Mouse (Mus musculus): Measurements from ENCODE around the gene Bloc1s4. TPM values are rescaled to one million over a fixed set of nuclear protein-coding genes. Genes with fewer than 3 reads are reported as not detected.

Bloc1s4 gene
- polyA plus RNA-seq, 1 experiment from 2014 or later, result 26.0 TPM

DNA sequence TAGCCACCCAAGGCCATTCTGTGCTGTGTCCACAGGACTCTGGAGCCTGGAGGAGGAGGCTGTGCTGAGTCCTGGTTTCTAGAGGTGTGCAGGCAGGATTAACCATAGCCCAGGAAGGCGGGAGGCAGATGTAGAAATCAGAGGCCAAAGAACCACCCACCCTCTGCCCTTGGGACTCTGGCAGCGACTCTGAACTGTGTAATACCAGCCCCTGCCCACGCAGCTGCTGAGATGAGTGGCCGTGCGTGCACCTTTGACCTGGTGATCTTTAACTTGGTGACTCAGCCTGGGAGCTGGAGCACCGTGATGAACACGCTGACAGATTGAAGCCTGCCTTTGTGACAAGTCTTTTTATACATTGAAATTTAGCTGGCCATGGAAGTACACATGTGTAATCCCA lies 24.2 kb downstream of the Bloc1s4 start:
- Histone ChIP-seq H3K27me3 (replicated peaks; ENCODE audit: control insufficient read depth, insufficient read depth, low read length) (no peaks in the 10 kb centered on the region), H3K4me2 (ENCODE audit: low read length) (no peak overlapping the region), H3K4me3 (ENCODE audit: low read length) (no peak overlapping the region), H3K9ac (ENCODE audit: low read depth, low read length) (no peak overlapping the region), H3K27ac (ENCODE audit: low read depth, low read length) (no peak overlapping the region), H3K9me3 (ENCODE audit: control insufficient read depth, low read length) (no peaks in the 10 kb centered on the region), H3K36me3 (ENCODE audit: control insufficient read depth, insufficient read depth, low read length) (no peaks in the 10 kb centered on the region), H3K4me1 (ENCODE audit: control insufficient read depth, insufficient read depth, low read depth, low read length) (no peaks in the 10 kb centered on the region)
- ATAC-seq, result no peak
- WGBS, result 85% methylated on average over 7 of the region's 7 CpGs

DNA sequence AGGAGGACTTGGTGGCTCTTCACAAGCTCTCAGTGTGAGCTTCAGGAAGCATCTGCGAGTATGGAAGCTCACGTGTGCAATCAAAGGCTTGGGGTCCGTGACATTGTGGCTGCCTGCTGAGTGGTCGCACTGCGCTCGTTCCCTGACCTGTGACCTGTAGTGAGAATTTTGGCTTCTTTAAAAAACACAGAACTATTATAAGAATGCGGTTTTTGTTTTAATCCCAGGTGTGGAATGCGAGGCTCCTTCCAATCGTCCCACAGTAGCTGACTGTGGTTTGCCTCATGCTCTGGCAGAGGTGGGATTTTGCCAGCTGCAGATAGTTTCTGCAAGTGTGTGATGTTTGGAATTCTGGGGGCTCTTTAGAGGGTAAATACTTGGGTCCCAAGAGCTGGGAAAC lies 25.1 kb downstream of the Bloc1s4 start:
- Histone ChIP-seq H3K9ac (ENCODE audit: low read depth, low read length) (no peak overlapping the region), H3K4me1 (ENCODE audit: control insufficient read depth, insufficient read depth, low read depth, low read length) (no peaks in the 10 kb centered on the region), H3K4me2 (ENCODE audit: low read length) (no peak overlapping the region), H3K36me3 (ENCODE audit: control insufficient read depth, insufficient read depth, low read length) (no peaks in the 10 kb centered on the region), H3K27ac (ENCODE audit: low read depth, low read length) (no peak overlapping the region), H3K27me3 (replicated peaks; ENCODE audit: control insufficient read depth, insufficient read depth, low read length) (no peaks in the 10 kb centered on the region), H3K9me3 (ENCODE audit: control insufficient read depth, low read length) (no peaks in the 10 kb centered on the region), H3K4me3 (ENCODE audit: low read length) (no peak overlapping the region)
- 72% methylated on average over 9 of the region's 9 CpGs for WGBS
- no peak for ATAC-seq

DNA sequence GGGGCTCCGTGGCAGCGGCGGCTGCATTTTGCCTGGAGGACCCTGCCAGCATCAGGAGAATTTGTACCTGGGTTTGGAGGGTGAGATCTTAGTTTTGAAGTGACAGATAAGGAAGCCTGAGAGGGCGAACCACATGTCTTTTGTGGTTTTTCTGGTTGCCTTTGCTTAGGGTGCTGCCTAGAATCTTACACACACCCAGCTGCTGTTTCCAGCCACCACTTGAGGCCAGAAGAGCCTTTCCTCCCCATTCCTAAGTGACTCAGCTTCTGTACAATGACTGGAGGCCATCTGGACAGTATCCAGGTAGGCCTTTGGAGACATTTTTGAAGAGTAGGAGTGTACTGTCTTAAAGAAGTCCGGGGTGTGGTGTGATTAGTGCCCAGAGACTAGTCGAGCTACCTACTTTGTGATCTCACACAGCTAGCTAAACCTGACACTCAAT lies 26.0 kb downstream of the Bloc1s4 start:
- H3K4me3 ChIP-seq (ENCODE audit: low read length), result no peak overlapping the region
- WGBS, result 86% methylated on average over 6 of the region's 6 CpGs
- H3K4me1 ChIP-seq (ENCODE audit: control insufficient read depth, insufficient read depth, low read depth, low read length), result no peaks in the 10 kb centered on the region
- no peaks in the 10 kb centered on the region for H3K9me3 ChIP-seq (ENCODE audit: control insufficient read depth, low read length)
- H3K27ac ChIP-seq (ENCODE audit: low read depth, low read length), result no peak overlapping the region
- no peak overlapping the region for H3K4me2 ChIP-seq (ENCODE audit: low read length)
- no peak for ATAC-seq
- H3K9ac ChIP-seq (ENCODE audit: low read depth, low read length), result no peak overlapping the region
- H3K36me3 ChIP-seq (ENCODE audit: control insufficient read depth, insufficient read depth, low read length), result no peaks in the 10 kb centered on the region
- H3K27me3 ChIP-seq (replicated peaks; ENCODE audit: control insufficient read depth, insufficient read depth, low read length), result no peaks in the 10 kb centered on the region

DNA sequence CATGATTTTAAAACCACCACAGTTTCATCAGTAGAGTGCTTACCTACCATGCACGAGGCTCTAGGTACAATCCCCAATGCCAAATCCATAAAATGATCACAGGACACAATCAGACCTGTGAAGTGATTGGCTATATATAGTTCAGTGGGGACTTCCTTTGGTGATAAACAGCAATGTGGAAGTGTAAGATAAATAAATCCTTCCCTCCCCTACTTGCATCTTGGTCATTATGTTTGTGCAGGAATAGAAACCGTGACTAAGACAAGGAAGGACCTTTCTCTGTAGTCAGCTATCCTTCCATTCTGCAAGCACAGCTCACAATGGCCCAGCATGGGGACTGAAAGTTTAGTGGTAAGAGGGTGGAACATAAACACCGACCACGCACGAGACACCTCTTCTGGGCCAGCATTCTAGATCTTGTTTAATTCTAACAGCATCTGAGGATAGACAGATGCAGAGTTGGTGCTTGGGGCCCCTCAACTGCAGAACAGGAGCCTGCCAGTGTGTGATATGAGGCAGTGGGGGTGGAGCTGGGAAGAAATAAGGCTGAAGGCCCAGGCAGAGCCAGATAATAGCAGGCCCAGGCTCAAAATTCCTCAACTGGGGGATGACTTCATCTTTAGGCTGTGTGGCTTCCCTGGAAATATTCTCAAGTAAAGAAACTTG lies 27.6 kb downstream of the Bloc1s4 start:
- H3K4me2 ChIP-seq (ENCODE audit: low read length), result no peak overlapping the region
- H3K27me3 ChIP-seq (replicated peaks; ENCODE audit: control insufficient read depth, insufficient read depth, low read length), result no peaks in the 10 kb centered on the region
- H3K9me3 ChIP-seq (ENCODE audit: control insufficient read depth, low read length), result no peaks in the 10 kb centered on the region
- ATAC-seq, result no peak
- H3K27ac ChIP-seq (ENCODE audit: low read depth, low read length), result no peak overlapping the region
- no peak overlapping the region for H3K4me3 ChIP-seq (ENCODE audit: low read length)
- no peak overlapping the region for H3K9ac ChIP-seq (ENCODE audit: low read depth, low read length)
- 73% methylated on average over 5 of the region's 5 CpGs for WGBS
- no peaks in the 10 kb centered on the region for H3K4me1 ChIP-seq (ENCODE audit: control insufficient read depth, insufficient read depth, low read depth, low read length)
- no peaks in the 10 kb centered on the region for H3K36me3 ChIP-seq (ENCODE audit: control insufficient read depth, insufficient read depth, low read length)

DNA sequence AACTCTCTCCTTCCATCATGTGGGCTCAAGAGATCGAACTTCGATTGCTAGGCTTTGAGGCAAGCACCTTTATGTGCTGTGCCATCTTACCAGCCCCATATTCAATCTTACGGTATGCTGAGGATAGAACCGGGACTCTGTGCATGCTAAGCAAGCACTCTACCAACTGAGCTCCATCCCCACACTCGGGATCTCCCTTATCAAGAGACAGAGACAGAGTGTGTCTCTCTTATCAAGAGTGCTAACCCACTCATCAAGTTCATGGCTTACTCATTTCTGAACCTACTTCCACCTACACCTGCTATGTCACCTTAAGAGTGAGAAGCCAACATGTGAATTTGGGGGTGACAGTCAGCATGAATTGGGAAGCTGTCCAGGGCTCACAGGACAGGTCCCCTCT lies 28.2 kb downstream of the Bloc1s4 start:
- no peaks in the 10 kb centered on the region for H3K36me3 ChIP-seq (ENCODE audit: control insufficient read depth, insufficient read depth, low read length)
- H3K4me1 ChIP-seq (ENCODE audit: control insufficient read depth, insufficient read depth, low read depth, low read length), result no peaks in the 10 kb centered on the region
- 85% methylated on average over 5 of the region's 5 CpGs for WGBS
- H3K9me3 ChIP-seq (ENCODE audit: control insufficient read depth, low read length), result no peaks in the 10 kb centered on the region
- H3K4me3 ChIP-seq (ENCODE audit: low read length), result no peak overlapping the region
- no peak for ATAC-seq
- H3K9ac ChIP-seq (ENCODE audit: low read depth, low read length), result no peak overlapping the region
- H3K27me3 ChIP-seq (replicated peaks; ENCODE audit: control insufficient read depth, insufficient read depth, low read length), result no peaks in the 10 kb centered on the region
- no peak overlapping the region for H3K4me2 ChIP-seq (ENCODE audit: low read length)
- H3K27ac ChIP-seq (ENCODE audit: low read depth, low read length), result no peak overlapping the region

DNA sequence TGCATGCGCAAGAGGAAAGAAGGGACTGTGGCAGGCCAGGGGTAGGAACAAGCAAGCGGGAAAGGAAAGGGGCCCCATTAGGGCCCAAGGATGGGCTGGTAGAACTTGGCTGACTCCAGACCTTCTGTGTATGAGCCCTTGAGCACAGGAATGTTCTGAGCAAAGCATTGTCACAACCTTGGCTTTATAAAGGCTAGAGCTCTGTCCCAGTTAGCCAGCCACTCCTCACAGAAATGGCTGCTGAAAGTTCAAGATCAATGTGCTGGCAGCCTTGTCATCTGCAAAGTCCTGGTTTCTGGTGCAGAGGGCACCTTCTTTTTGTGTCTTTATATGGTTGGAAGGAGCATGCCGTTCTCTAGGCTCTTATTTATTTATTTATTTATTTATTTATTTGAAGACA lies 28.8 kb downstream of the Bloc1s4 start:
- no peak overlapping the region for H3K4me2 ChIP-seq (ENCODE audit: low read length)
- H3K9me3 ChIP-seq (ENCODE audit: control insufficient read depth, low read length), result no peaks in the 10 kb centered on the region
- WGBS, result 88% methylated on average over 3 of the region's 3 CpGs
- ATAC-seq, result no peak
- no peak overlapping the region for H3K4me3 ChIP-seq (ENCODE audit: low read length)
- H3K27me3 ChIP-seq (replicated peaks; ENCODE audit: control insufficient read depth, insufficient read depth, low read length), result no peaks in the 10 kb centered on the region
- no peak overlapping the region for H3K27ac ChIP-seq (ENCODE audit: low read depth, low read length)
- H3K36me3 ChIP-seq (ENCODE audit: control insufficient read depth, insufficient read depth, low read length), result no peaks in the 10 kb centered on the region
- H3K9ac ChIP-seq (ENCODE audit: low read depth, low read length), result no peak overlapping the region
- no peaks in the 10 kb centered on the region for H3K4me1 ChIP-seq (ENCODE audit: control insufficient read depth, insufficient read depth, low read depth, low read length)

DNA sequence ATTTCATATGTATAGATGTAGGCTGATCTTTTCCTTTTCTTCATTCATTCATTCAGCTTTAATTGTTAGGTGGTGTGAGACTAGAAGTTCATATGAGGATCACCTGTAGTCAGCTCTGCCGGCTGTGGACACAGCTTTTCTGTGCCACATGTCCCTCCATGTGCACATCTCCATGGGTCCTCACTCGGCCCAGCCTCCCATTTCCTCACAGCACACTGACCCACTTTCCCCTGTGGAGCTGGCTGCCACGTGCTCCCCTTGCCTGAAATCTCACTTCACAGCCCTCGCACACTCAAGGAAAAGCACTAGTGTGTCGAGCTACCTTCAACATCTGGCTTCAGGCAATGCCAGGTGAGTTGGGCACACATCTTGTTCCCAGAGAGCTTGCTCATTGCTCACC lies 29.3 kb downstream of the Bloc1s4 start:
- Histone ChIP-seq H3K4me3 (ENCODE audit: low read length) (no peak overlapping the region), H3K9ac (ENCODE audit: low read depth, low read length) (no peak overlapping the region), H3K27ac (ENCODE audit: low read depth, low read length) (no peak overlapping the region), H3K27me3 (replicated peaks; ENCODE audit: control insufficient read depth, insufficient read depth, low read length) (no peaks in the 10 kb centered on the region), H3K36me3 (ENCODE audit: control insufficient read depth, insufficient read depth, low read length) (no peaks in the 10 kb centered on the region), H3K4me2 (ENCODE audit: low read length) (no peak overlapping the region), H3K9me3 (ENCODE audit: control insufficient read depth, low read length) (no peaks in the 10 kb centered on the region), H3K4me1 (ENCODE audit: control insufficient read depth, insufficient read depth, low read depth, low read length) (no peaks in the 10 kb centered on the region)
- 84% methylated on average over 5 of the region's 5 CpGs for WGBS
- no peak for ATAC-seq

DNA sequence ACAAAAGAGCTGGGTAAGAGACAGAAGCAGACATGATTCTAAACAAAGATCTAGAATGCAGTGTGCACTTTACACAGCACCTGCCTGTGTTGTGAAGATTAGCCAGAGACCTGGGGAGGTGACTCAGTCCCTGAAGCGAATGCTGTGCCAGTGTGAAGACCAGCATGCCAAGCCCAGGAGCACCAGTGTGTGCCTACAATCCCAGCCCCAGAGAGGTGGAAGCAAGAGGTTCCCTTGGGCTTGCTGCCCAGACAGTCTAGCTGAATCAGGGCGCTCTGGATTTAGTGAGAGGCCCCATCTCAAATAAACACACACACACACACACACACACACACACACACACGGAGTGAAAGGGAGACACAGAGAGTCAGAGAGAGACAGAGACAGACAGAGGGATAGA lies 30.6 kb downstream of the Bloc1s4 start:
- WGBS, result 78% methylated on average over 3 of the region's 3 CpGs
- no peak for ATAC-seq
- Histone ChIP-seq H3K4me2 (ENCODE audit: low read length) (no peak overlapping the region), H3K27ac (ENCODE audit: low read depth, low read length) (no peak overlapping the region), H3K36me3 (ENCODE audit: control insufficient read depth, insufficient read depth, low read length) (no peaks in the 10 kb centered on the region), H3K4me3 (ENCODE audit: low read length) (no peak overlapping the region), H3K9me3 (ENCODE audit: control insufficient read depth, low read length) (no peaks in the 10 kb centered on the region), H3K4me1 (ENCODE audit: control insufficient read depth, insufficient read depth, low read depth, low read length) (peaks cover 4% of the 10 kb centered on the region), H3K27me3 (replicated peaks; ENCODE audit: control insufficient read depth, insufficient read depth, low read length) (no peaks in the 10 kb centered on the region), H3K9ac (ENCODE audit: low read depth, low read length) (no peak overlapping the region)

DNA sequence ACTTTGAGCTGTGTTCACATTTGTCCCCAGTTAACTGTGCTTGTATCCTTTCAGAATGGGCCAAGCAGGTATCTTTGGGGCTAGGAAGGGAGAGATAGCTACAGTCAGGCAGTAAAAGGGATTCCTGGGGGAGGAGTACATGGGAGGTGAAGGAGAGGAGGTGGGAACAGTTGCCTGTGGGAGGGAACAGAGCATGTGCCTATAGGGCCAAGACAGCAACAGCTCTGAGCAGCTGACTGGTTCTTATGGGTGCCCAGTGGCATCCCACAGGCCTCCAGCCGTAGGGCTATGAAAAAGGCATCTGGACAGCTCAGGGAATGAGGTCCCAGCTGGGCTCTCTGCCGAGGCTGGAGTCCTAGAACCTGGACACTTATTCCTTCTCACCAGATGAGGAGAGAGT lies 31.6 kb downstream of the Bloc1s4 start:
- Histone ChIP-seq H3K4me2 (ENCODE audit: low read length) (no peak overlapping the region), H3K4me3 (ENCODE audit: low read length) (no peak overlapping the region), H3K9ac (ENCODE audit: low read depth, low read length) (no peak overlapping the region), H3K27ac (ENCODE audit: low read depth, low read length) (no peak overlapping the region), H3K4me1 (ENCODE audit: control insufficient read depth, insufficient read depth, low read depth, low read length) (peaks cover 8% of the 10 kb centered on the region), H3K27me3 (replicated peaks; ENCODE audit: control insufficient read depth, insufficient read depth, low read length) (no peaks in the 10 kb centered on the region), H3K36me3 (ENCODE audit: control insufficient read depth, insufficient read depth, low read length) (no peaks in the 10 kb centered on the region), H3K9me3 (ENCODE audit: control insufficient read depth, low read length) (no peaks in the 10 kb centered on the region)
- no peak for ATAC-seq
- 82% methylated on average over 2 of the region's 2 CpGs for WGBS

DNA sequence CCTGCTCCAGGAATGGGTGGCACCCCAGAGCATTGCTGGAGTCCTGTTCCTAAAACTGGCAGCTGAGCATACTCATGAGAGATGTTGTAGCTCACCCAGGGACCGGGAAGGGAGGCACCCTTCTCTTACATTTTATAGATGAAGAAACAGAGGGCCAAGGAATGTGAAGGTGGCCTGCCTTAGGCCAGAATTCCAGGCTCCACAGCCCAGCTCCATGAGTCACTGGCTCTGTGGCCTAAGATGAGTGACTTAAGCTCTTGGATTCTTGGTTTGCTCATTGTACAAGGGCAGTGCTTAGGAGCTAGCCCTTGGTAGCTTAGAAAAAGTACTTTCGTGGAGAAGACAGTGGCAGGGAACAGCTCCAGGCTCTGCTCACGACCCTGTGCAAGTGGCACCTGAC lies 33.6 kb downstream of the Bloc1s4 start:
- H3K36me3 ChIP-seq (ENCODE audit: control insufficient read depth, insufficient read depth, low read length), result no peaks in the 10 kb centered on the region
- WGBS, result 73% methylated on average over 3 of the region's 3 CpGs

More for the DNA sequence above, 33.6 kb downstream of the Bloc1s4 start:
- Histone ChIP-seq H3K27me3 (replicated peaks; ENCODE audit: control insufficient read depth, insufficient read depth, low read length) (no peaks in the 10 kb centered on the region), H3K4me1 (ENCODE audit: control insufficient read depth, insufficient read depth, low read depth, low read length) (peaks cover 8% of the 10 kb centered on the region), H3K4me2 (ENCODE audit: low read length) (no peak overlapping the region), H3K27ac (ENCODE audit: low read depth, low read length) (no peak overlapping the region), H3K9me3 (ENCODE audit: control insufficient read depth, low read length) (no peaks in the 10 kb centered on the region), H3K4me3 (ENCODE audit: low read length) (no peak overlapping the region), H3K9ac (ENCODE audit: low read depth, low read length) (no peak overlapping the region)
- no peak for ATAC-seq

Measured in hindbrain, embryonic 16.5 days (tissue).